Mouse (Mus musculus) spleen, adult 2 months (tissue): Measurements from ENCODE around the gene Brms1l. TPM values are rescaled to one million over a fixed set of nuclear protein-coding genes. Genes with fewer than 3 reads are reported as not detected.
"Not testable (repeated sequence)": the region's sequence is repeated elsewhere in the genome, so short reads cannot be mapped to it uniquely, and the experiment has no call there.

Experiments used
- DNase-seq, 2 experiments: peaks; one replicate each; pipeline versions ENCODE4 v3.0.0 to v3.0.0-alpha.2; 2012 to 2021; ENCODE audit warnings: low spot score in 2 of 2, low read depth in 1 of 2
- H3K27ac ChIP-seq: fragments of 200-500 bp; 2 replicates; pipeline ENCODE4 v1.5.1; 2012; ENCODE audit warnings: low read length, inconsistent platforms; ENCODE audit not compliant: insufficient read depth
- H3K27me3 ChIP-seq: fragments of 200-500 bp; 2 replicates; pipeline ENCODE4 v1.6.1; 2012; ENCODE audit warnings: mild to moderate bottlenecking, moderate library complexity, low read length, inconsistent platforms; ENCODE audit not compliant: control insufficient read depth, insufficient read depth
- H3K36me3 ChIP-seq: fragments of 200-500 bp; 2 replicates; pipeline ENCODE4 v1.6.1; 2012; ENCODE audit warnings: mild to moderate bottlenecking, low read length, inconsistent platforms; ENCODE audit not compliant: control insufficient read depth, insufficient read depth
- H3K4me1 ChIP-seq: fragments of 200-500 bp; 2 replicates; pipeline ENCODE4 v1.6.1; 2011; ENCODE audit warnings: inconsistent platforms; ENCODE audit not compliant: control insufficient read depth, insufficient read depth, insufficient read length
- H3K4me3 ChIP-seq: fragments of 200-500 bp; 2 replicates; pipeline ENCODE4 v1.5.1; 2011; ENCODE audit warnings: mild to moderate bottlenecking, inconsistent platforms; ENCODE audit not compliant: insufficient read depth, insufficient read length; ENCODE audit errors: extremely low read depth
- CTCF ChIP-seq: fragments of 200-500 bp; IDR thresholded peaks from 2 replicates; pipeline ENCODE4 v1.5.1; 2011; ENCODE audit warnings: mild to moderate bottlenecking, inconsistent platforms; ENCODE audit not compliant: insufficient read depth, insufficient read length, insufficient replicate concordance; ENCODE audit errors: extremely low read depth
- POLR2A ChIP-seq: fragments of 200-500 bp; IDR thresholded peaks from 2 replicates; pipeline ENCODE4 v1.6.1; 2011; ENCODE audit warnings: low read depth, low read length, inconsistent platforms
- WGBS: fragments of 180-500 bp; shearing (Covaris S2); methylation state at CpG from one replicate; pipeline ENCODE4 v1.1.7; 2018; 5-methylcytosine and 5-hydroxymethylcytosine counted together
- polyA plus RNA-seq: library from polyadenylated mRNA; depleted of rRNA; stranded (reverse); fragments of >200 nt; gene quantifications from 2 replicates; pipeline ENCODE4 v1.2.3, GENCODE M21; 2012; rRNA removed

Brms1l gene
- polyA plus RNA-seq, result 4.8 and 5.5 TPM in 2 replicates

DNA sequence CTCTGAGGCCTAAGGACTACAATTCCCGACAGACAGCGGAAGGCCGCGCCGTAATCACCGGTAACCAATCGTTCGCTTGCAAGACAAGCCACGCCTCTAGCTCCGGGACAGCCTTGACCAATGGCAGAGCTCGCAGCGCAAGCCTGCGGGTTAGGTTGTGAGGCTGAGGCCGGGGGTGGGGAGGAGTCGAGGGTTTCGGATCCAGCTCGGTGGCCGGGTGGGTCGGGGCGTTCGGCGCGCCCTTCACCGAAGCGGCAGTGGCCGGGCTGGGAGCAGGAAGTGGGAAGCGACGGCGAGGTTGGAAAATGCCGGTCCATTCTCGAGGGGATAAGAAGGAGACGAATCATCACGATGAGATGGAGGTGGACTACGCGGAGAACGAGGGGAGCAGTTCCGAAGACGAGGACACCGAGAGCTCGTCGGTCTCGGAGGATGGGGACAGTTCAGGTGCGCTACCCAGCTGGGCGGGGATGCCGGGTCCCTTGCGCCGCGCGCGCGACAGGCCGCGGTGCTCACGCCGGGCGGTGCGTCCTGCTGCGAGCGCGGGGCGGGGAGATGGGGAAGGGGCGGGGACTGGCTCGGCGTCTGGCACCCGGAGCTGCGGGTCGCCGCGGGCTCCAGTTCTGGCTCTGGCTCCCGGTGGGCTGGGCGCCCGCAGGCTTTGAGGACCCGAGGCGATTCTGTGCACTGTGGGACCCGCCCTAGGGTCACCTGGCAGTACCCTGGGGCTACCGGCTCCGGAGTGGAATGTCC, at the start of gene Brms1l:
Brms1l (plus strand) TSS at position 126 of the 753 bp plus-strand sequence.
- Histone ChIP-seq H3K27ac (peak within 1 kb of the TSS; percentile 88), H3K4me3 (peak within 1 kb of the TSS; percentile 83), H3K36me3 (peaks cover 1% of the 10 kb centered on the region; the same call in 1 of the 2 replicates), H3K27me3 (no peaks in the 10 kb centered on the region), H3K4me1 (peaks cover 2% of the 10 kb centered on the region; the same call in 1 of the 2 replicates)
- DNase-seq, result peak; percentile 93 to 94
- TF ChIP-seq CTCF (no peak), POLR2A (peak; percentile 12)
- under 1% methylated on average over 77 of the region's 77 CpGs for WGBS

DNA sequence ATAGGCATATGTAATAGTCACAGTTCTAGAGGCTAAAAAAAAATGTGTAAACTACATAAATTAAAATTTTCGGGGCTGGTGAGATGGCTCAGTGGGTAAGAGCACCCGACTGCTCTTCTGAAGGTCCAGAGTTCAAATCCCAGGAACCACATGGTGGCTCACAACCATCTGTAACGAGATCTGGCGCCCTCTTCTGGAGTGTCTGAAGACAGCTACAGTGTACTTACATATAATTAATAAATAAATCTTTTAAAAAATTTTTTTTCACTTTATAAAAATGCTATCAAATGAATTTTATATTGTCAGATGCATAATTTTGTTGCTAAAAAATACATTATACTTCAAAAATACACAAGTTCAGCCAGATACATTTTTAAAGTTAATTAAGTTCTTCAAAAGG, 41.6 kb upstream of the Brms1l start:
- H3K36me3 ChIP-seq, H3K27me3 ChIP-seq, H3K4me1 ChIP-seq, DNase-seq, H3K27ac ChIP-seq, H3K4me3 ChIP-seq: not testable (repeated sequence)
- whole genome bisulfite sequencing, result 90% methylated on average over 4 of the region's 4 CpGs

DNA sequence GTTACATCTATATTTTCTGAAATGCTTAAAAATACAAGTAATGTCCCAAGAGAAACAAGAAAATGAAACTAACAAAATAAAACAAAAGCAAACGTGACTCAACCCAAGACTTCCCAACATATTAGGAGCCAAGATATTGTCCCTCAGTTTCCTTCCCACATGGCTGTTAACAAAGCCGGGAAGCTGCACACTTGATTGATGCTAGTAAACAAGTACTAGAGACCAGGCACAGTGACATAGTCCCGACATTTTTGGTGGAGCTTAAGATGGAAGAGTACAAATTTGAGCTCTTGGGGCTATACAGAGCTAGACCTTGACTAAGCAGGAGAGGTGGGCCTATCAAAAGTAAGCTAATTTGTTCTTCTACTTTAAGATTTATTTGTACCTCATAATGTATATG, 39.0 kb upstream of the Brms1l start:
- H3K36me3 ChIP-seq, result no peaks in the 10 kb centered on the region; the same call in 1 of the 2 replicates
- no peak overlapping the region for H3K27ac ChIP-seq
- no peak overlapping the region for H3K4me3 ChIP-seq
- 82% methylated on average over 3 of the region's 3 CpGs for WGBS
- H3K27me3 ChIP-seq, result no peaks in the 10 kb centered on the region
- TF ChIP-seq CTCF (no peak), POLR2A (no peak)
- no peak for DNase-seq
- no peaks in the 10 kb centered on the region for H3K4me1 ChIP-seq

DNA sequence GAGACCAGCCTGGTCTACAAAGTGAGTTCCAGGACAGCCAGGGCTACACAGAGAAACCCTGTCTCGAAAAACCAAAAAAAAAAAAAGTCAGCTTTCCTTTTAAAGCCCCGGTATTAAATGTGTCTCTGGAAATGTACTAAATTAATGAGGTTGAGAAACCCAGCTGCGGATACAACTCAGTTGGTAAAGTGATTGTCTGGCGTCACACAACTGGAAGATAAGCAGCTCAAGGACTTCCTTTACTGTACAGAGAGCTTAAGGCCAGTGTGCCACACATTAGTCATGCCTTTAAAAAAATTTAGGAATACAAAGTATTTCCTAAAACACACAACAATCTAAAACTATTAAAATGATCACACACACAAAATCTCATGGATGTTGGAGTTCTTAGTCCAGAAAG, 37.4 kb upstream of the Brms1l start:
- Histone ChIP-seq H3K36me3 (no peaks in the 10 kb centered on the region), H3K4me1 (no peaks in the 10 kb centered on the region), H3K4me3 (no peak overlapping the region), H3K27ac (no peak overlapping the region), H3K27me3 (no peaks in the 10 kb centered on the region)
- WGBS, result 85% methylated on average over 4 of the region's 4 CpGs
- TF ChIP-seq CTCF (no peak), POLR2A (no peak)
- DNase-seq, result no peak

DNA sequence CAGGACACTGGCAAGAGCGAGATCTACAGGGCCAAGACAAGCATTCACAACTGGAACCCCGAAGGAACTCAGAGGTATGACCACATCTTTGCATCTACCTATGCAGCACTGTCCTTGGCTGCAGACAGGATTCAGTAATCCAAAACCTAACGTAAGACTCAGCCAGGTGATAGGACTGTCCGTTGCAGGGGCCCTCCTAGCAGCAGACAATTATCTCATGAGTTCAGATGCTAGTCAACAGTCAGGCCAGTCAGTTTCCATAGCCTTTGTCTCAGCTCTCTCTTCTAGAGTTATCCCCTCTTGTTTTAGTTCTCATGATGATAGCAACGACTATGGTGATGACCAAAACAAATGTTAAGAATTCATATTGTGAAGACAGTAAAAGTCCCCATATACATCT, 36.0 kb upstream of the Brms1l start:
- no peak for DNase-seq
- no peak overlapping the region for H3K27ac ChIP-seq
- no peaks in the 10 kb centered on the region for H3K4me1 ChIP-seq
- H3K36me3 ChIP-seq, result no peaks in the 10 kb centered on the region
- H3K4me3 ChIP-seq, result no peak overlapping the region
- 86% methylated on average over 5 of the region's 5 CpGs for WGBS
- no peak for TF ChIP-seq POLR2A
- TF ChIP-seq CTCF, result no peak
- no peaks in the 10 kb centered on the region for H3K27me3 ChIP-seq

DNA sequence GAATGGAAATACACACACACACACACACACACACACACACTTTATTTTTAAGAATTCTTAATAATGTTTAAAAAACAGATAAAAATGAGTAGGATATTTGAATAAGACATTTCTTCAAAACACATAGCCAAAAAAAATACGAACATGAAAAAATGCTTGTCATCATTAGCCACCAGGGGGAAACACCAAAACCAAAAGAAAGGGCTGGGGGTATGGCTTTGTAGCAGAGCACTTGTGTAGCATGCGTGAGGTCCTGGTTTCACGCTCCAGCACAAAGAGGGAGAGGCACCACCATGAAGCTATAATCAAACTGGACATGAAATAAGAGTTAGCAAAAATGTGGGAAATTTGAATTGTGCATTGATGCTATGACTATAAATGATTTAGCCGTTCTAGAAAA, 35.0 kb upstream of the Brms1l start:
- Histone ChIP-seq H3K4me1 (no peaks in the 10 kb centered on the region), H3K36me3 (no peaks in the 10 kb centered on the region), H3K4me3 (no peak overlapping the region), H3K27ac (no peak overlapping the region), H3K27me3 (no peaks in the 10 kb centered on the region)
- 80% methylated on average over 4 of the region's 4 CpGs for WGBS
- DNase-seq, result no peak
- TF ChIP-seq CTCF (no peak), POLR2A (no peak)

DNA sequence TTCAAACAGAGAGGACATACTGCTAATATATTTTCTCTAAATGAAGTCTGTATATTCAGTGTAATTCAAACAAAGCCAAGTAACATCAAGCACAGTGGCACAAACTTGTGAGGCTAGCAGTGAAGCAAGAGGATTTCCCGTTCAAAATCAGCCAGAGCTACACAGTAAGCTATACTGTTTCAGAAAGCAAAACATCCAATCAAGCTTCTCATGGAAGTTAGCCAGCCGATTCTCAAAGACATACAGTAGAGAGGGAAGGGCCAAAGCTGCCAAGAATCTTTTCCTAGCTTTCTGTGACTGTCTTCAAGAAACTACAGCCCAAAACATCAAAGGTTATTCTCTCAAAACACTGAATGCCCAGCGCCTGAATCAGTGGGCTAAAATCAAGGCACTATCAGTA, 31.1 kb upstream of the Brms1l start:
- Histone ChIP-seq H3K4me3 (no peak overlapping the region), H3K27me3 (no peaks in the 10 kb centered on the region), H3K36me3 (no peaks in the 10 kb centered on the region), H3K4me1 (no peaks in the 10 kb centered on the region), H3K27ac (no peak overlapping the region)
- no peak for DNase-seq
- WGBS, result 71% methylated on average over 3 of the region's 3 CpGs
- TF ChIP-seq POLR2A (no peak), CTCF (no peak)
